Mouse (Mus musculus): ENCODE data around the gene Zfp12. TPM values are rescaled to one million over a fixed set of nuclear protein-coding genes. Genes with fewer than 3 reads are reported as not detected.
A peak's percentile ranks its signal among the peaks of the same experiment; 100 is the strongest.

Gene Zfp12
- polyA plus RNA-seq, 1 experiment from 2014 or later, result 28.3 TPM

DNA sequence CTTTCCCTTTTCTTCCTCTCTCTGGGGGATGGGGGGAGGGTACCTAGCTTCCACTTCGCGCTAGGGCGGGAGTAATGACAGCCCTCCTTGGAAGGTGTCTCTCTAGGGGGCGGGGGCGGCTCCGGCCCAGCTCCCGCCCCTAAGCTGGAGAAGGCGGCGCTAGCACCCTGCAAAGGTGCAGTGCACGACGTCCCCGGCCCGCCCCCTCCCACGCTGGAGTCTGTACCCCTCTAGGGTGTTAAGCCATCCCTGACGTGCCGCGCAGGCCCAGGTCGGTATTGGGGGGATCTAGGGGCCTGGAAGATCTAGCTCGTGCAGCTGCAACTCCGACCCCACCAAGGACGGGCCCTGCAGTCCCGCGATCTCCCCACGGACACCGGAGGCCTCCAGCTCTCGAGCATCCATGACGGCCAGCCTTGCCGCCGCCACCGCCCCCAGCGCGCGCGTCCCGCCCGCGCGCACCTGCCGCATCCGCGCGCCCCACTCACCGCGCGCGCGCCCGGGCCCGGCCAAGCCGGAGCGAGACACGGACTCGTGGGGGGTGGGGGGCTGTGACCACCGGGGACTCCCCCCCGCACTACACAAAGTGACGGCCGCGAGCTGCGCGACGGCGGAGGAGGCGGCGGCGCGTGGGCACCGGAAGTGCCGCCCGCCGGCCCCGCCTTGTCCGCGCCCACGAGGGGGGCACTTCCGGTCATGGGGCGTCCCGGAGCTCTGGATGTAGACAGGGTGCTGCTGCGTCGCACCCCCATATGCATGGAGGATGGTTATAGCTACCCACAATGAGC is 34.6 kb downstream of the Zfp12 start, which contains the start of gene Zfp316:
TSS of gene Zfp316 (minus strand) at position 660 of the 788 bp plus-strand sequence.
- H3K27ac ChIP-seq, result peak within 1 kb of the TSS; percentile 77
- no peaks in the 10 kb centered on the region for H3K9me3 ChIP-seq (replicated peaks)
- peaks cover 26% of the 10 kb centered on the region for H3K4me1 ChIP-seq
- H3K27me3 ChIP-seq, result 0 out of 2 replicates have a peak, but pooled peaks cover 2% of the 10 kb centered on the region
- WGBS, result under 1% methylated on average over 74 of the region's 79 CpGs
- H3K4me2 ChIP-seq (replicated peaks), result peak within 1 kb of the TSS; percentile 95
- peak within 1 kb of the TSS; percentile 88 for H3K9ac ChIP-seq
- peak within 1 kb of the TSS; percentile 69 for H3K4me3 ChIP-seq
- peaks cover 7% of the 10 kb centered on the region for H3K36me3 ChIP-seq
- peak; percentile 87 for ATAC-seq (ENCODE audit: low FRiP score)

DNA sequence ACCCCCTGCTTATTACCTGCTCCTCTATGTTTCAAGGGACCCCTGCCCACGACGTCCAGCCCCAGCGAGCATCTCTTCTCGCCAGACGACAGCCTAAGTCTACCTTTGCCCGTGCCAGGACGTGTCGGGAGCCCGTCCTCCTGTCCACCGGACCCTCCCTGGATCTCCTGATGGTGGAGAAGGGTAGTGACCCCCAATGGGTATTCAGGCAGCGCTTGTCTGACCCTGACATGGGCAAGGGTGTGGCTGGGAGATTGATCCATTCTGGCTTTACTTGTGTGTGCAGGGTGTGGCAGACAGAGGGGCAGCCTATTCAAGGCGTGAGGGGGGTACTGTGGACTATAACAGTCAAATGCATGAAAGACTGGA is 35.2 kb downstream of the Zfp12 start:
- peak; percentile 61 for ATAC-seq (ENCODE audit: low FRiP score)
- Histone ChIP-seq H3K27ac (peak overlapping the region; percentile 77), H3K4me3 (peak overlapping the region; percentile 69), H3K9me3 (replicated peaks) (no peaks in the 10 kb centered on the region), H3K4me1 (peaks cover 26% of the 10 kb centered on the region), H3K27me3 (peaks cover 5% of the 10 kb centered on the region; the same call in 1 of the 2 replicates), H3K9ac (peak overlapping the region; percentile 88), H3K36me3 (0 out of 2 replicates have a peak, but pooled peaks cover 1% of the 10 kb centered on the region), H3K4me2 (replicated peaks) (peak overlapping the region; percentile 95)
- 5% methylated on average over 12 of the region's 12 CpGs for WGBS

DNA sequence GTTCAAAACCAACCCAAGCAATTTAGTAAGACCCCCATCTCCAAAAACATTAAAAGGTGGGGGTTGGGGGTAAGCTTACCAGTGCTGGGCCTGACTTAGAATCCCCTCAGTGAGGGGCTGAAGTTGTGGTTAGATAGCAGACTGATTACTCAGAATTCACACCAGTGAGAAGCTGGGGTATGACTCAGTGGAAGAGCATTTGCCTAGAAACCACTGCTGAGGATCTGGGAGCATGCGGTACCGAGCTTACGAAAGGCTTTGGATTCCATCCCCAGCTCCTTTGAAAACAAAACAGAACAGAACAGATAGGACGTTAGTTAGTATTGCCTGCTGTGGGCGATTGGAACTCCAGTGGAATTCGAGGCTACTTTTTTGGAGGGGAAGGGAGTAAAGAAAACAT is 36.7 kb downstream of the Zfp12 start:
- Histone ChIP-seq H3K9ac (no peak overlapping the region), H3K4me3 (no peak overlapping the region), H3K36me3 (no peaks in the 10 kb centered on the region), H3K4me2 (replicated peaks) (no peak overlapping the region), H3K9me3 (replicated peaks) (no peaks in the 10 kb centered on the region), H3K27me3 (peaks cover 17% of the 10 kb centered on the region; the same call in 1 of the 2 replicates), H3K27ac (no peak overlapping the region), H3K4me1 (peaks cover 23% of the 10 kb centered on the region)
- no peak for ATAC-seq (ENCODE audit: low FRiP score)
- 92% methylated on average over 6 of the region's 6 CpGs for WGBS

DNA sequence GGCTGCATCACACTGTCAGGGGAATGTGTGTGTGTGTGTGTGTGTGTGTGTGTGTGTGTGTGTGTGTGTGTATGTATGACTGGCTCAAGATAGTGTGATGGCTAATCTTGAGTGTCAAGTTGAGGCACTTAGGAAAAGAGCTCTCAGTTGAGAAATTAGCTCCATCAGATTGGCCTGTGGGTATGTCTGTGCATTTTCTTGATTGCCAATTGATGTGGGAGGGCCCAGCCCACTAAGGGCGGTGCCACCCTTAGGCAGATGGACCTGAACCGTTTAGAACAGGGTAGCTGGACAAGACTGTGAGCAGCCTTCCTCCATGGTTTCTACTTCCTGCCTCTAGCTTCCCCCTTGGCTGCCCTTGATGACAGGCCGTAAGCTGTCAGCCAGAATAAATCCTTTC is 37.1 kb downstream of the Zfp12 start:
- no peak overlapping the region for H3K4me3 ChIP-seq
- no peak overlapping the region for H3K9ac ChIP-seq
- WGBS, result 81% methylated on average over 3 of the region's 3 CpGs
- no peak overlapping the region for H3K4me2 ChIP-seq (replicated peaks)
- no peak for ATAC-seq (ENCODE audit: low FRiP score)
- peaks cover 17% of the 10 kb centered on the region; the same call in 1 of the 2 replicates for H3K27me3 ChIP-seq
- H3K9me3 ChIP-seq (replicated peaks), result no peaks in the 10 kb centered on the region
- no peaks in the 10 kb centered on the region for H3K36me3 ChIP-seq
- H3K27ac ChIP-seq, result no peak overlapping the region
- peaks cover 20% of the 10 kb centered on the region for H3K4me1 ChIP-seq

DNA sequence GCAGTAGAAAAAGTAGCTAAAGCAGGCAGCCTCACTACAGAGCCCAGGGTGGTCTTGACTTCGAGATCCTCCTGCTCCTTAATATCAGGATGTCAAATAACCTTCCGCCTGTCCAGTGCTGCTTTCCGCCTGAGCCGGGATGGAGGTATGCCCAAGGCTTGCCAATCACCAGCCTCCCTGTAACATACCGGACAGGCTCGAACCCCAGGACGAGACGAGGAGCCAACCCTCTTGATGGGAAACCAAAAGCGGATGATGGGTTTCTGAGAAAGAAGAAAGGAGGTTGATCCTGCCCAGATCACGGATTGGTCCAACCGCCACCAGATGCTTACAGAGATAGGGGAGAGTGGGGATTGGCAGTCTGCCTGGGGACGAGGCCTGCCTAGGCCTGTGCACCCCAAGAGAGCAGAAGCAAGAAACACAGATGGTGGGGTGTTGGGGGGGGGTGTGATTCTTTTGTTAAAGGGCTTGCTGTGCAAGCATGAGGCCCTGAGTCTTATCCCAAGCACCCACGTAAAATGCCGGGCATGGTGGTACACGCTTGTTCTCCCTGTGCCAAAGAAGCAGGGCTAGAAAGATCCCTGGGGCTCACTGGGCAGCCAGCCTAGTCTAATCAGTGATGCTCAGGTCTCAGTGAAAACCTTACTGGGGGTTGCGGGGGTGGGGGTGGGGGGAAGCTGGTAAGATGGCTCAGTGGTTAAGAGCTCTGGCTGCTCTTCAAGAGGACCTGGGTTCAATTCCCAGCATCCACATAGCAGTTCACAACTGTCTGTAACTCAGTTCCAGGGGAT is 37.8 kb downstream of the Zfp12 start:
- Histone ChIP-seq H3K4me3 (no peak overlapping the region), H3K9ac (no peak overlapping the region), H3K4me2 (replicated peaks) (no peak overlapping the region), H3K9me3 (replicated peaks) (no peaks in the 10 kb centered on the region), H3K27me3 (peaks cover 17% of the 10 kb centered on the region; the same call in 1 of the 2 replicates), H3K36me3 (no peaks in the 10 kb centered on the region), H3K4me1 (peaks cover 19% of the 10 kb centered on the region), H3K27ac (no peak overlapping the region)
- no peak for ATAC-seq (ENCODE audit: low FRiP score)
- WGBS, result 91% methylated on average over 16 of the region's 16 CpGs

DNA sequence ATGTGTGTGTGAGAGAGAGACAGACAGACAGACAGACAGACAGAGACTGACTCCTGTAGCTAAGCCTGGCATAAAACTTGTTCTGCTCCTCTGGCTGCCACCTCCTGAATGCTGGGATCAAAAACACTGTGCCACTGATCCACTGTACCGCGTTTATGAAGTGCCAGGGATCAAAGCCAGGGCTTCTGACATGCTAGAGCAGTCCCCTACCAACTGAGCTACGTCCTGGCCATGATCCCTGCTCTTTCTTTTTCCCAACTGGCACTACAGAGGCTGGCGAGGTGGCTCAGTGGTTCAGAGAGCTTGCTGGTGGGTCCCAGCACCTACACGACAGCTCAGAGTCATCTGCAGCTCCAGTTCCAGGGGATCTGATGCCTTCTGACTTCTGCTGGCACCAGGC is 40.8 kb downstream of the Zfp12 start:
- no peak overlapping the region for H3K4me3 ChIP-seq
- no peak overlapping the region for H3K9ac ChIP-seq
- H3K4me2 ChIP-seq (replicated peaks), result no peak overlapping the region
- H3K27me3 ChIP-seq, result peaks cover 26% of the 10 kb centered on the region
- ATAC-seq (ENCODE audit: low FRiP score), result no peak
- H3K36me3 ChIP-seq, result no peaks in the 10 kb centered on the region
- H3K9me3 ChIP-seq (replicated peaks), result no peaks in the 10 kb centered on the region
- WGBS, result 53% methylated on average over 5 of the region's 5 CpGs
- H3K27ac ChIP-seq, result no peak overlapping the region
- H3K4me1 ChIP-seq, result peaks cover 4% of the 10 kb centered on the region

DNA sequence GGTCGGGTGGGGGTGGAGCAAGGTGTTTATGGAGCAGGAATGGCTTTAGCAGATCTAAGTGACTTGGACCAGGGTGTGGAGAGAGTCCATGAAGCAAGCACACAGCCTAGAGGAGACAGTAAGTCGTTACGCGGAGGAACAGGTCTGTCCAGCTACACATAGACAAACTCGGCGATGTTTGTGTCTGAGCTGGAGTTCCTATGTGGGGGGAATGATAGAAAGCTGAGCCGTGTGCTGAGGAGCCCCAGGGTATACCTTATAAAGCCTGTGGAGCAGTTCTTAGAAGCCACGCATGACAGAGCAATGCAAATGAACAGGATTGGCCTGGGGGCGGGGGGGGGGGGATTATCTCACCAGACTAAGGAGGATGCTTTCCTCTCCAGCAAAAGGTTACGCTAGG is 44.3 kb downstream of the Zfp12 start:
- no peak overlapping the region for H3K27ac ChIP-seq
- no peak overlapping the region for H3K9ac ChIP-seq
- H3K27me3 ChIP-seq, result peaks cover 30% of the 10 kb centered on the region
- WGBS, result 45% methylated on average over 9 of the region's 10 CpGs
- no peaks in the 10 kb centered on the region for H3K36me3 ChIP-seq
- no peak overlapping the region for H3K4me2 ChIP-seq (replicated peaks)
- no peak overlapping the region for H3K4me3 ChIP-seq
- no peak for ATAC-seq (ENCODE audit: low FRiP score)
- no peaks in the 10 kb centered on the region for H3K4me1 ChIP-seq
- H3K9me3 ChIP-seq (replicated peaks), result no peaks in the 10 kb centered on the region

DNA sequence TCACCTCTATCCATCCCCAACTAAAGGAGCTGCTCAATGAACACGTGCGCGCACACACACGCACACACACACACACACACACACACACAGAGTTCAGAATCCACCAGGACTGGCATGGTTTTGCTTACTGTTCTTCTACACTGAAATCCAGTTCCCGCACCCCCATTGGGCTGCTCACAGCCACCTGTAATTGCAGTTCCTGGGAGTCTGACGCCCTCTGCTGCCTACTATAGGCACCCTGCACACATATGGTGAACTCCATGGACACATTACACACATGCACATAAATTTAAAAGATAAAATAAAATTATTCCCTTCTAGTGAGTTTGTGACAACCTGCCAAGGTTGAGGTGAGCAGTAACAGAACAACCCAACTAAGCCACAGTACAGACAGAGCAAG is 49.8 kb downstream of the Zfp12 start:
- 39% methylated on average over 6 of the region's 6 CpGs for WGBS
- peaks cover 59% of the 10 kb centered on the region for H3K27me3 ChIP-seq
- no peak for ATAC-seq (ENCODE audit: low FRiP score)

DNA sequence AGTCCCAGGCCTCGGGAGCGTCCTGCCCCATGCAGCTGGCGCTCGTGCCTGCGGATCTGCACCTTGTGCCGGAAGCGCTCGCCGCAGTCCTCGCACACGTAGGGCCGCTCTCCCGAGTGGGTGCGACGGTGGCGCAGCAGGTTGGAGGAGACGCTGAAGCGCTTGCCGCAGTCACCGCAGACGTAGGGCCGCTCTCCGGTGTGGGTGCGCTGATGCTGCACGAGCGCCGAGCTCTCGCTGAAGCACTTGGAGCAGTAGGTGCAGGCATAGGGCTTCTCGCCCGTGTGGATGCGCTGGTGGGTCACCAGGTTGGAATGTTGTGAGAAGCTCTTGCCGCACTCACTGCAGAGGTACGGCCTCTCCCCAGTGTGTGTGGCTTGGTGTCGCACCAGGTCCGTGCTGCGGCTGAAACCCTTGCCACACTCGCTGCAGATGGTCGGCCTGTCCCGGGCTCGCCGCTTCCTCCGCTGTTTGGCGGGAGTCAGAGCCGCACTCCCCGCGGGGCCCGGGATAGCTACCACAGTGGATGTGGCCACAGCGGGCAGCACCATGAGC is 52.9 kb downstream of the Zfp12 start:
- H3K4me2 ChIP-seq (replicated peaks), result peak overlapping the region; percentile 48
- H3K27me3 ChIP-seq, result peaks cover 89% of the 10 kb centered on the region
- H3K9ac ChIP-seq, result peak overlapping the region; percentile 41; the same call in 1 of the 2 replicates
- WGBS, result 2% methylated on average over 48 of the region's 48 CpGs
- no peaks in the 10 kb centered on the region for H3K36me3 ChIP-seq
- no peaks in the 10 kb centered on the region for H3K9me3 ChIP-seq (replicated peaks)
- H3K4me1 ChIP-seq, result peaks cover 13% of the 10 kb centered on the region
- H3K4me3 ChIP-seq, result peak overlapping the region; percentile 27
- no peak for ATAC-seq (ENCODE audit: low FRiP score)
- no peak overlapping the region for H3K27ac ChIP-seq

More for the DNA sequence above, 49.8 kb downstream of the Zfp12 start:
- no peak overlapping the region for H3K4me2 ChIP-seq (replicated peaks)
- H3K9ac ChIP-seq, result no peak overlapping the region
- no peaks in the 10 kb centered on the region for H3K9me3 ChIP-seq (replicated peaks)
- H3K4me3 ChIP-seq, result no peak overlapping the region
- H3K36me3 ChIP-seq, result no peaks in the 10 kb centered on the region
- H3K27ac ChIP-seq, result no peak overlapping the region
- H3K4me1 ChIP-seq, result peaks cover 13% of the 10 kb centered on the region

DNA sequence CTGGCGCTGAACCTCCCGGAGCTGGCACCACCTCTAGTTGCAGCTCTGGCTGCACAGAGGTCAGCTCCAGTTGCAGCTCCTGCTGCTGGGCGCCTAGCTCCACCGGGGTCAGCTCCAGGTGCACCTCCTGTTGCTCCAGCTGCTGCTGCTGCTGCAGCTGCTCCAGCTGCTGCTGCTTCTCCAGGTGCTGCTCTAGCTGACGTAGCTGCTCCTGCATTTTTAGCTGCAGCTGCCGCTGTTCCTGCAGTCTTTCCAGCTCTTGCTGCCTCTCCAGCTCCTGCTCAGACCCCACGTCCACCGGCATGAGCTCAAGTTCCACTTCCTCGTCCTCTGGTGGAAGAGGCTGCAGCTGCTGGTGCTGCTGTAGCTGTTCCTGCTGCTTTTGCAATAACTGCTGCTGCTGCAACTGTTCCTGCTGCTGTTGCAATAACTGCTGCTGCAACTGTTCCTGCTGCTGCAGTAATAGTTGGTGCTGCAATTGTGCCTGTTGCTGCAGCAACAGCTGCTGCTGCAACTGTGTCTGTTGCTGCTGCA is 53.5 kb downstream of the Zfp12 start:
- Histone ChIP-seq H3K4me3 (peak overlapping the region; percentile 27), H3K4me1 (peaks cover 18% of the 10 kb centered on the region), H3K27ac (no peak overlapping the region), H3K4me2 (replicated peaks) (peak overlapping the region; percentile 48), H3K9ac (no peak overlapping the region), H3K27me3 (peaks cover 94% of the 10 kb centered on the region), H3K36me3 (no peaks in the 10 kb centered on the region), H3K9me3 (replicated peaks) (no peaks in the 10 kb centered on the region)
- WGBS, result 10% methylated on average over 9 of the region's 9 CpGs
- no peak for ATAC-seq (ENCODE audit: low FRiP score)

DNA sequence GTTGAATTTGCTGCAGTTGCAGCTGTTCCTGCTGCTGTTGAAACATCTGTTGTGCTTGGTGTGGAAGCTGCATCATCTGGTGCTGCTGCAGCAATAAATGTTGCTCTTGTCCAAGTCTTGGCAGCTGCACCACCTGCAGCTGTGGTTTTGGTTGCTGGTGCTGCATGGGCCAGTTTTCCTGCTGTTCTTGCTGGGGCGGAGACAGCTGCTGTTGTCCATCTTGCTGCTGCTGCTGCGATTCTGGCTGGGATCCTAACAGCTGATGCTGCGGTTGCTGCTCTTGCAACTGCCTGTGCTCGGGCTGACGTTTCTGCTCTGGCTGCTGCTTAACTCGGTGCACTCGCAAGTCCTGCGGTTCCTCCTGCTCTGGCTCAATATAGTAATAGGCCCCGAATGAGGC is 54.3 kb downstream of the Zfp12 start:
- no peak overlapping the region for H3K4me2 ChIP-seq (replicated peaks)
- no peak for ATAC-seq (ENCODE audit: low FRiP score)
- H3K36me3 ChIP-seq, result no peaks in the 10 kb centered on the region
- no peak overlapping the region for H3K9ac ChIP-seq
- no peak overlapping the region for H3K4me3 ChIP-seq
- no peaks in the 10 kb centered on the region for H3K9me3 ChIP-seq (replicated peaks)
- H3K27ac ChIP-seq, result no peak overlapping the region
- peaks cover 99% of the 10 kb centered on the region for H3K27me3 ChIP-seq
- 74% methylated on average over 9 of the region's 9 CpGs for WGBS
- H3K4me1 ChIP-seq, result peaks cover 20% of the 10 kb centered on the region

DNA sequence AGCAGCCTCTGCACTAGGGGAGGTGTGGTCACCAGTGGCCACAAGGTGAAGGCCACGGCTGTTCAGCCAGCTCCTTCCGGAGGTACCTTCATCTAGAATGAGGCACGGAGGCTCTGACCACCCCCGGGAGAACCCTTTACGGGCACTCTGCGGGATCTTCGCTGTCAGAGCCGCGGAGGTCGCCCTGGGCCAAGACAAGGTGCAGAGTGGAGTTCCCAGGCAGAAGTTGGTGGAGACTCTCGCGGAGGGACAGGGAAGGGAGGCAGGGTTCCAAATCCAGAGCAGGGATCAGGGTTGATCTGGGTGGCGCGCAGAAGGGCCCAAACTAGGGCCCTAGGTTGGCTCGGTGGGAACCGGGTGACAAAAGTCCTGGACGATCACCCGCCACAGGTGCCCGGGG is 57.9 kb downstream of the Zfp12 start:
- Histone ChIP-seq H3K4me2 (replicated peaks) (peak overlapping the region; percentile 72), H3K9ac (peak overlapping the region; percentile 66; the same call in 1 of the 2 replicates), H3K9me3 (replicated peaks) (no peaks in the 10 kb centered on the region), H3K27ac (no peak overlapping the region), H3K4me1 (peaks cover 16% of the 10 kb centered on the region), H3K27me3 (peaks cover 74% of the 10 kb centered on the region), H3K4me3 (peak overlapping the region; percentile 44), H3K36me3 (0 out of 2 replicates have a peak, but pooled peaks cover 3% of the 10 kb centered on the region)
- ATAC-seq (ENCODE audit: low FRiP score), result no peak
- WGBS, result 2% methylated on average over 15 of the region's 19 CpGs

All from hindbrain, embryonic 12.5 days (tissue).